Mouse (Mus musculus): ENCODE data around the gene Rsph6a.

DNA sequence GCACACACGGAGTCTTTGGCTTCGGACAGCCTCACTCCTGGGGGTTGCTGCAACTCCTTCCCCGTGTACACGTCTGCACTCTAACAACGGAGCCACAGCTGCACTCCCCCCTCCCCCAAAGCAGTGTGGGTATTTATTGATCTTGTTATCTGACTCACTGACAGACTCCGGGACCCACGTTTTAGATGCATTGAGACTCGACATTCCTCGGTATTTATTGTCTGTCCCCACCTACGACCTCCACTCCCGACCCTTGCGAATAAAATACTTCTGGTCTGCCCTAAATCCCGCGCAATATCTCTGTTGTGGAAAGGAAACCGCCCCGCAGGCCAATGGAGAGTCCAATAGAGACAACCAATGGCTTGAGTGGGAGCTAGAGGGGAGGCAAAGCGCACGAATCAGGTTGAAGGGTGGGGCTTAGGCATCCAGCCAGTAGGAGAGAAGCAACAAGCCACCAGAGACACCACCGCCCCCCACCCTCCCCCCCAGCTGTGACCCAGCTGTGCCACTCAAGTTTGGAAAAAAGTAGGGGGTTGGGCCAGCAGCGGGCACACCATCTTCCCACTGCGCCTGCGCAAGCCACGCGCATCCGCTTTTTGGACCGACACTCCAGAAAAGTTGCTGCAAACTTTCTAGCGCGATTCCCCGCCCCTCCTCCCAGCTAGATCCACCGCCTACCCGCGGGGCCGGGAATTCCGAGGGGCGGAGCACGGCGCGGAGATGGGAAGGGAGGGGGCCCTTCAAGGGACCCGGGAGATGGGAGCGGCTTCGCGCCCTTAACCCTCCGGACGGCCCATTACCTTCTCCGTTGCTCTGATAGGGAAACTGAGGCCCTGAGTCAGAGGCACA, 39.3 kb downstream of the Rsph6a start:
- TF ChIP-seq CTCF (IDR thresholded peaks at IDR 0.05; ENCODE audit: insufficient read depth, low read depth, low read length) (no peak), POLR2A (IDR thresholded peaks at IDR 0.05; ENCODE audit: insufficient read depth, low read depth, low read length) (no peak)
